Mouse (Mus musculus) embryonic fibroblast, embryonic 13.5 days (primary cell): ENCODE data around the gene Pth1r. TPM values are rescaled to one million over a fixed set of nuclear protein-coding genes. Genes with fewer than 3 reads are reported as not detected.

Experiments
- H3K27ac ChIP-seq: 2 replicates; pipeline ENCODE4 v1.5.1; 2012; ENCODE audit warnings: low read length, control low read depth, inconsistent platforms; ENCODE audit not compliant: insufficient read depth
- H3K4me1 ChIP-seq: 2 replicates; pipeline ENCODE4 v1.6.1; 2011; ENCODE audit warnings: low read length; ENCODE audit not compliant: control insufficient read depth, insufficient read depth
- H3K4me3 ChIP-seq: 2 replicates; pipeline ENCODE4 v1.5.1; 2011; ENCODE audit warnings: mild to moderate bottlenecking, control low read depth, low read length; ENCODE audit not compliant: insufficient read depth
- CTCF ChIP-seq: IDR thresholded peaks from 2 replicates; pipeline ENCODE4 v1.5.1; 2011; ENCODE audit warnings: mild to moderate bottlenecking, control low read depth, low read length, moderate library complexity, borderline replicate concordance; ENCODE audit not compliant: insufficient read depth
- POLR2A ChIP-seq: IDR thresholded peaks from 2 replicates; pipeline ENCODE4 v1.6.1; 2011; ENCODE audit warnings: low read depth, mild to moderate bottlenecking, control low read depth, low read length, moderate library complexity
- polyA plus RNA-seq: library from polyadenylated mRNA; stranded (reverse); fragments of >200 nt; gene quantifications from 2 replicates; pipeline ENCODE4 v1.2.4, GENCODE M21; 2011; ENCODE audit warnings: low read depth; ENCODE audit not compliant: missing spikeins, insufficient read length

The Pth1r gene
- polyA plus RNA-seq, 1 experiment: 13.3 TPM

DNA sequence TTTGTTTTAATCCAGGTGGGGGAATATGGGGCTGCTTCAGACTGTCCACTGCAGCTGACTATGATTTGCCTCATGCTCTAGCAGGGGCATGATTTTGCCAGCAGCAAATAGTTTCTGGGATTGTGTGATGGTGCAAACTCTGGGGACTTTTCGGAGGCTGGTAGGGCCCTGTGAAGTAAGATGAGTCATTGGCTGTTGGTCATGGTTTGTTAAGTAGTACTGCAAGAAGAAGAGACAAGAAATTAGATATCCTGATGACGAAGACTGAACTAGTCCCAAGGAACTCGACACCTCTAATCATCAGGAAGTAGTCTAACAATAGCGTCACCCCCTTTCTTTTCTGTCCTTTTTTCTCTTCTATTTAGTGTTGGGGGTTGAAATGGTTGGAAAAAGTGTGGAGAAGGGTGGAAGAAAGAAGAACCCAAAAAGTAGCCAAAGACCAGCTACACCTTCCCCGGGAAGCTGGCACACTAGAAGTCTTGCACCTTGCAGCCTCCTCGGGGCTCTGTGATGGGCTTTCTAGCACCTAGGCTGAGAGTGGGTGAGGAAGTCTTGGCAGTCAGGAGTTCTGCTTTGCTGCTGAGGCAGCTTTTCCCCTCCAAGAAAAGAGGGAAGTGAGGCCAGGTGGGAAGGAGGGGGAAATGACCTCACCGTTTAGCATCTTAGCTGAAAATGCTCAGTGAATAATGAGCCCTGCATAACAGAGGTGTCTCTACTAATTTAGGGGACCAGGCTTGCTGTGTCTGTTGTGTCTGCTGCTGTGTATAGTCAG is 66.0 kb downstream of the Pth1r start:
- Histone ChIP-seq H3K4me1 (peaks cover 19% of the 10 kb centered on the region), H3K27ac (no peak overlapping the region), H3K4me3 (no peak overlapping the region)
- TF ChIP-seq POLR2A (no peak), CTCF (no peak)

DNA sequence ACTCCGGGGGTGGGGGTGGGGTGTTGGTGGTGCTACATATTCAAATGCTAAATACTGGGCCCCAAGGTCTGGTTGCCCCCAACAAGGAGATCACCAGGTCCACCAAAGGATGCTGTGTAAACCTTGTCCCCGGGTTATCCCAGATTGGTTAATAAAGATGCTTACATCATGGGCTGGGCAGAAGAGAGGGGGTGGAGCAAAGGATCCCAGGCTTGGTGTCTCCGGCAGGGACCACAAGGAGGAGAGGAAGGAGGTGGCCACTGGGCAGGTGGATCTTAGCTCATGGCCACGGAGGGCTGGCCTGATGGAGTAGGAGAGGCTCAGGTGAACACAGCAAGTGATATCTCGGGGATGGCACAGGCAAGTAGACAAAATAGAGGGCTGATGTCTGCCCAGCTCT is 68.1 kb downstream of the Pth1r start:
- TF ChIP-seq CTCF (no peak), POLR2A (no peak)
- Histone ChIP-seq H3K4me1 (peaks cover 6% of the 10 kb centered on the region; the same call in 1 of the 2 replicates), H3K4me3 (no peak overlapping the region), H3K27ac (no peak overlapping the region)

DNA sequence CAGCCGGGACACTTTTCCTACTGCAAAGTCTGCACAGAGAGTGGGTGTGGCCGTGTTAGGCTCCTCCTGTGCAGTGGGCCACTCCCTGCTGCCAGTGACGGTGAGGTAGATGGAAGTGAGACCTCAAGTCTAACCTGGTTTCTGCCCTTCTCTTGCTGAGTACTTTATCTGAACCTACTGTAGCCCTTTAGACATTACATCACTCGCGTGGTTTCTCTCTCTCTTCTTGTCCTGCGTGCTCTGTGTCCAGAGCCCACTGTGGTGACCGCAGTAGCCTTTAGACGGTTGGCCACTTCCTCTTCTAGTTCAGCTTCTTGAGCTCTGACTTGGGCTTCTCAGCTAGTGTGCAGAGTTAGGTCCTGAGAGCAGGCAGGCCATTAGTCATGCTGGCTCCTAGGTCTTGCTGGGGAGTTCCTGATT is 70.4 kb downstream of the Pth1r start:
- Histone ChIP-seq H3K4me1 (0 out of 2 replicates have a peak, but pooled peaks cover 2% of the 10 kb centered on the region), H3K27ac (no peak overlapping the region), H3K4me3 (no peak overlapping the region)
- TF ChIP-seq CTCF: no peak
- no peak for TF ChIP-seq POLR2A

DNA sequence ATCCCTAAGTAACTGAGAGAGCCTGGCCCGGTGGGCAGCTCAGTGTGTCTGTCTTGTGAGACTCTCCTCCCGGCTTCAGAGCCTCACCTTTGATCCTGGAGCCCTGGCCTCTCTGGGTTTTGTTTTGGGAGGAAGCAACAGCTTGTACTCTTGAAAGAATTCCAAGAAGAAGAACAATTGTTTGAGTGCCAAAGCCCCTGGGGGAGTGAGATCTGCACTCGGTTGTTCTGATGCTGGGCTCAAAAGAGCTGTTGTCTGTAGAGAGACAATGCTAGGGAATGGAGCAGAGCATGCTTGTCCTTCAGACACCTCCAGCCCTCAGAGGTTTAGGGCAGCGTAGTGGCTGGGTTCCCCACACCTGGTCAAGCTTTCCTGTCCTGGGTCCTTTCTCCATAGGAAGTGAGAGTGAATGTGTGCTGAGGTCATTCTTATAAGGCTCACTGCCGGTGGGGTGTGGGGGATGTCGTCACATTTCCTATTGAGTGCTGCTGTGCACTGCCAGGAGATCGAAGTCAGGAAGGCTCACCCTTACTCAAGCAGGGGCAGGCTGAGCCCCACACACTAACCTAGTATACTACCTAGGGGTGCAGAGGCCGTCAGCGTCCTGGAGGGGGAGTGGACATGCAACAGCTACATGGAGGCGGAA is 73.7 kb downstream of the Pth1r start:
- no peak overlapping the region for H3K27ac ChIP-seq
- TF ChIP-seq CTCF (no peak), POLR2A (no peak)
- 0 out of 2 replicates have a peak, but pooled peaks cover 2% of the 10 kb centered on the region for H3K4me1 ChIP-seq
- no peak overlapping the region for H3K4me3 ChIP-seq

DNA sequence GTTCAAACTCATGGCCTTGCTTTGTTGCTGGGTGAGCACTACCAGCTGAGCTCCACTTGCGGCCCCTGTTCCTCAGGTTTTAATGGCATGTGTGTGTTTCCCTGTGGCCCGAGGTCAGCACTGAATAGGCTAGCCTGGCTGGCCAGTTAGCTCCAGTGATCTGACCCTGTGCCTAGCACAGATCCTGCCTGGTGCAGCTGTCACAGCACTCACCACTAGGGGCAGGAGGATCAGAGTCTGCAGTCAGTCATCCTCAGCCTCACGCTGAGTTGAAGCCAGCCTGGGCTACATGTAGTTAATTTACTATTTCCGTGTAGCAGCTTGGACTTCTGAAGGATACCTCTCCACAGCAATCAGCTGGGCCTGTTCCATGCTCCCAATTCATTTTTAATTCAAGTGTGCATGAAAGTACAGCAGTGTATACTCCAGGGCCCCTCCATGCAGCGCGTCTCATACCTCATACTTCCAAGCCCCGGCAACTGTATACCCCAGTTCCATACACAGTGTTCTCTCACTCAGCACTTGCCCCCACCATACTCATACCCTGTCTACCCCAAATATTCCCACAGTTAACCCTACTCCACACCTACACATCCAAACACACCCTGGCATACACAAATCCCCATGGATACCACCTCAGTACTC is 74.4 kb downstream of the Pth1r start:
- TF ChIP-seq POLR2A: no peak
- TF ChIP-seq CTCF: peak; percentile 85; the same call in 1 of the 2 replicates
- H3K27ac ChIP-seq: no peak overlapping the region

More for the DNA sequence above, 74.4 kb downstream of the Pth1r start:
- Histone ChIP-seq H3K4me3 (no peak overlapping the region), H3K4me1 (0 out of 2 replicates have a peak, but pooled peaks cover 2% of the 10 kb centered on the region)

Other genes with a start within 250 kb of the Pth1r start
- gene Setd2, start 214.5 kb downstream of the Pth1r start, polyA plus RNA-seq: 61.3 and 65.7 TPM in 2 replicates
- gene Nradd, start 122.7 kb downstream of the Pth1r start, polyA plus RNA-seq: 107 and 109 TPM in 2 replicates
- gene Nbeal2, start 93.0 kb downstream of the Pth1r start, polyA plus RNA-seq: 1.8 TPM in 2 replicates
- 34.4 and 43.2 TPM in 2 replicates for gene Ccdc12, start 90.6 kb downstream of the Pth1r start, polyA plus RNA-seq
- not detected in 2 replicates for gene Myl3, start 5.3 kb downstream of the Pth1r start, polyA plus RNA-seq
- gene Prss42, start 51.0 kb upstream of the Pth1r start, polyA plus RNA-seq: not detected in 2 replicates
- not detected in 2 replicates for gene Prss44, start 66.8 kb upstream of the Pth1r start, polyA plus RNA-seq
- gene Prss43, start 79.5 kb upstream of the Pth1r start, polyA plus RNA-seq: not detected in 2 replicates
- gene Prss45, start 87.4 kb upstream of the Pth1r start, polyA plus RNA-seq: not detected in 2 replicates
- 0.86 and 1.4 TPM in 2 replicates for gene Prss46, start 97.4 kb upstream of the Pth1r start, polyA plus RNA-seq
- gene Prss50, start 110.8 kb upstream of the Pth1r start, polyA plus RNA-seq: not detected in 2 replicates
- gene Als2cl, start 132.7 kb upstream of the Pth1r start, polyA plus RNA-seq: 3.5 and 7.1 TPM in 2 replicates
- 0.28 and 0.56 TPM in 2 replicates for gene Tmie, start 133.0 kb upstream of the Pth1r start, polyA plus RNA-seq
- not detected in 2 replicates for gene Fam240a, start 169.7 kb upstream of the Pth1r start, polyA plus RNA-seq
- gene Tdgf1, start 199.0 kb upstream of the Pth1r start, polyA plus RNA-seq: not detected in 2 replicates
- not detected in 2 replicates for gene Lrrc2, start 204.4 kb upstream of the Pth1r start, polyA plus RNA-seq
- not detected in 2 replicates for gene Rtp3, start 243.4 kb upstream of the Pth1r start, polyA plus RNA-seq